Mouse (Mus musculus) stomach, postnatal 0 days (tissue): ENCODE measurements around the gene Arl14.

Source experiments
- CTCF ChIP-seq: IDR thresholded peaks from 2 replicates; pipeline ENCODE4 v1.5.1; 2016; ENCODE audit warnings: antibody characterized with exemption, low read depth, mild to moderate bottlenecking, moderate library complexity
- EP300 ChIP-seq: optimal IDR thresholded peaks from 2 replicates; pipeline ENCODE3; 2016; ENCODE audit warnings: antibody characterized with exemption

GRCm38 (mm10) chr3:69239246-69239645, 17.0 kb downstream of the Arl14 start:
- TF ChIP-seq EP300: no peak
- no peak for TF ChIP-seq CTCF
